Mouse (Mus musculus): ENCODE measurements at regions not wholly inside any gene's neighbourhood (a gene's known extent, or its start where the extent isn't known, plus 50 kb on each side); places are given as distances from the start of the nearest gene placed in this dataset.

DNA sequence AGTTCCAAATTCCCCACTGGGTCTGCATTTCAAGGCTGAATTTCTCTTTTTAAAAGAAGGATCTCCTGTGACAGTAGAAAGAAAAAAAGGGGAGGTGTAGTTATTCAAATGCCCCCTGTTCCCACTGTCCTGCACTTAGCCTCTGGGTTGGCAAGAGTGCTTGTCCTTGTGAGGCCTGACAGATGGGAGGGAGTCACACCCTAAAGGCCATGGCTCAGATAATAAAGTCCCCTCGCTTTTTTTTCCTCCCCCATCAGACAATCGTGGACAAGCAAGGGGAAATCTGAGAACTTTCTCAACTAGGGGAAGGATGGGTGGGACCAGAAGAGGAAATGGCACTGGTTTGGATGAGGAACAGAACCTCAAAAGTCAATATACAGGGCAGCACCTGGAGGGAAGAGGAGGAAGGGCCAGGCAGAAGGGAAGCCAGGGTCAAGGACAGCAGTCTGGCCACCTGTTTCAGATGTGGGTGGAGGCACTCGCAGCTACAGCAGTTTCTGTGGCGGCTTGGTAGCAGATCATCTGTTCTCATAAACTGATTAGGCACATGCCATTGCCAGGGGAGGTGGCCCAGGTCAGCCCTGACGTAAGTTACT, 112.0 kb upstream of the Rapgef5 start:
- no peak for TF ChIP-seq CTCF (IDR thresholded peaks at IDR 0.05; ENCODE audit: extremely low read depth, insufficient read depth, insufficient read length, insufficient replicate concordance)
- no peak for TF ChIP-seq POLR2A (IDR thresholded peaks at IDR 0.05; ENCODE audit: low read depth, low read length)
